Mouse (Mus musculus): ENCODE measurements around the gene Hmgb2. TPM values are rescaled to one million over a fixed set of nuclear protein-coding genes. Genes with fewer than 3 reads are reported as not detected.

The Hmgb2 gene
- total and polyA plus RNA-seq, 2 experiments from 2014 or later = 14.6 to 140 TPM

- no peak for TF ChIP-seq CTCF (IDR thresholded peaks at IDR 0.05; ENCODE audit: low read depth)
- no peak overlapping the region for H3K4me3 ChIP-seq (ENCODE audit: low read length)
- ATAC-seq = no peak
- no peaks in the 10 kb centered on the region for H3K36me3 ChIP-seq (ENCODE audit: insufficient read depth, low read length)
- H3K27ac ChIP-seq = no peak overlapping the region
- H3K27me3 ChIP-seq (ENCODE audit: insufficient read depth, low read length) = no peaks in the 10 kb centered on the region
- H3K9ac ChIP-seq (replicated peaks; ENCODE audit: low read length) = no peak overlapping the region
- H3K4me2 ChIP-seq (ENCODE audit: low read depth, low read length) = no peak overlapping the region
- 83% methylated on average over 12 of the region's 12 CpGs for WGBS
- no peaks in the 10 kb centered on the region for H3K9me3 ChIP-seq (ENCODE audit: low read length)
- no peak for DNase-seq (ENCODE audit: low spot score)
- H3K4me1 ChIP-seq (ENCODE audit: insufficient read depth, low read length) = no peaks in the 10 kb centered on the region
Measured at GRCm38 (mm10) chr8:57520186-57520786, 8.6 kb downstream of the Hmgb2 start.

GRCm38 (mm10) chr8:57528036-57528435, 16.3 kb downstream of the Hmgb2 start:
- 100% methylated on average over 1 of the region's 1 CpGs for WGBS

GRCm38 (mm10) chr8:57530238-57530637, 18.5 kb downstream of the Hmgb2 start:
- Histone ChIP-seq H3K36me3 (ENCODE audit: insufficient read depth, low read length) (no peaks in the 10 kb centered on the region; the same call in 1 of the 2 replicates), H3K27me3 (ENCODE audit: insufficient read depth, low read length) (no peaks in the 10 kb centered on the region), H3K4me1 (ENCODE audit: insufficient read depth, low read length) (no peaks in the 10 kb centered on the region), H3K4me3 (ENCODE audit: low read length) (no peak overlapping the region), H3K9ac (replicated peaks; ENCODE audit: low read length) (no peak overlapping the region), H3K4me2 (ENCODE audit: low read depth, low read length) (0 out of 2 replicates have a peak overlapping the region, but pooled peaks have one; percentile 13), H3K27ac (no peak overlapping the region), H3K9me3 (ENCODE audit: low read length) (no peaks in the 10 kb centered on the region)
- no peak for TF ChIP-seq CTCF (IDR thresholded peaks at IDR 0.05; ENCODE audit: low read depth)
- 89% methylated on average over 13 of the region's 13 CpGs for WGBS
- DNase-seq (ENCODE audit: low spot score) (no peak), ATAC-seq (no peak)

More at GRCm38 (mm10) chr8:57528036-57528435, 16.3 kb downstream of the Hmgb2 start:
- H3K9ac ChIP-seq (replicated peaks; ENCODE audit: low read length) = no peak overlapping the region
- ATAC-seq (no peak), DNase-seq (ENCODE audit: low spot score) (no peak)
- no peak overlapping the region for H3K4me3 ChIP-seq (ENCODE audit: low read length)
- no peaks in the 10 kb centered on the region for H3K27me3 ChIP-seq (ENCODE audit: insufficient read depth, low read length)
- H3K27ac ChIP-seq = no peak overlapping the region
- H3K36me3 ChIP-seq (ENCODE audit: insufficient read depth, low read length) = no peaks in the 10 kb centered on the region
- no peak overlapping the region for H3K4me2 ChIP-seq (ENCODE audit: low read depth, low read length)
- TF ChIP-seq CTCF (IDR thresholded peaks at IDR 0.05; ENCODE audit: low read depth) = no peak
- H3K9me3 ChIP-seq (ENCODE audit: low read length) = no peaks in the 10 kb centered on the region
- H3K4me1 ChIP-seq (ENCODE audit: insufficient read depth, low read length) = no peaks in the 10 kb centered on the region

GRCm38 (mm10) chr8:57530666-57531349, 19.1 kb downstream of the Hmgb2 start:
- Histone ChIP-seq H3K27ac (no peak overlapping the region), H3K27me3 (ENCODE audit: insufficient read depth, low read length) (no peaks in the 10 kb centered on the region), H3K4me2 (ENCODE audit: low read depth, low read length) (0 out of 2 replicates have a peak overlapping the region, but pooled peaks have one; percentile 13), H3K9ac (replicated peaks; ENCODE audit: low read length) (no peak overlapping the region; the same call in 1 of the 2 replicates), H3K36me3 (ENCODE audit: insufficient read depth, low read length) (no peaks in the 10 kb centered on the region; the same call in 1 of the 2 replicates), H3K4me3 (ENCODE audit: low read length) (no peak overlapping the region), H3K9me3 (ENCODE audit: low read length) (no peaks in the 10 kb centered on the region), H3K4me1 (ENCODE audit: insufficient read depth, low read length) (no peaks in the 10 kb centered on the region)
- 27% methylated on average over 15 of the region's 15 CpGs for WGBS
- DNase-seq (ENCODE audit: low spot score) (peak; percentile 90), ATAC-seq (peak; percentile 70)
- peak; percentile 89 for TF ChIP-seq CTCF (IDR thresholded peaks at IDR 0.05; ENCODE audit: low read depth)

- H3K27me3 ChIP-seq (ENCODE audit: insufficient read depth, low read length) = no peaks in the 10 kb centered on the region
- ATAC-seq = no peak
- DNase-seq (ENCODE audit: low spot score) = peak; percentile 54
- H3K27ac ChIP-seq = no peak overlapping the region
- no peak overlapping the region for H3K9ac ChIP-seq (replicated peaks; ENCODE audit: low read length)
- peak; percentile 57 for TF ChIP-seq CTCF (IDR thresholded peaks at IDR 0.05; ENCODE audit: low read depth)
- H3K4me1 ChIP-seq (ENCODE audit: insufficient read depth, low read length) = no peaks in the 10 kb centered on the region
- no peak overlapping the region for H3K4me3 ChIP-seq (ENCODE audit: low read length)
- H3K36me3 ChIP-seq (ENCODE audit: insufficient read depth, low read length) = no peaks in the 10 kb centered on the region; the same call in 1 of the 2 replicates
- H3K9me3 ChIP-seq (ENCODE audit: low read length) = no peaks in the 10 kb centered on the region
- WGBS = 65% methylated on average over 2 of the region's 2 CpGs
- H3K4me2 ChIP-seq (ENCODE audit: low read depth, low read length) = no peak overlapping the region
Measured at GRCm38 (mm10) chr8:57532223-57532622, 20.5 kb downstream of the Hmgb2 start.

- Histone ChIP-seq H3K27me3 (ENCODE audit: insufficient read depth, low read length) (no peaks in the 10 kb centered on the region), H3K4me3 (ENCODE audit: low read length) (no peak overlapping the region), H3K9me3 (ENCODE audit: low read length) (no peaks in the 10 kb centered on the region), H3K27ac (no peak overlapping the region), H3K9ac (replicated peaks; ENCODE audit: low read length) (no peak overlapping the region), H3K4me2 (ENCODE audit: low read depth, low read length) (no peak overlapping the region), H3K36me3 (ENCODE audit: insufficient read depth, low read length) (no peaks in the 10 kb centered on the region; the same call in 1 of the 2 replicates), H3K4me1 (ENCODE audit: insufficient read depth, low read length) (no peaks in the 10 kb centered on the region)
- no peak for DNase-seq (ENCODE audit: low spot score)
- no peak for TF ChIP-seq CTCF (IDR thresholded peaks at IDR 0.05; ENCODE audit: low read depth)
- ATAC-seq = no peak
- 92% methylated on average over 4 of the region's 4 CpGs for WGBS
Measured at GRCm38 (mm10) chr8:57533106-57533505, 21.4 kb downstream of the Hmgb2 start.

GRCm38 (mm10) chr8:57534495-57534894, 22.8 kb downstream of the Hmgb2 start:
- Histone ChIP-seq H3K9ac (replicated peaks; ENCODE audit: low read length) (no peak overlapping the region), H3K4me2 (ENCODE audit: low read depth, low read length) (no peak overlapping the region), H3K9me3 (ENCODE audit: low read length) (no peaks in the 10 kb centered on the region), H3K27ac (no peak overlapping the region), H3K36me3 (ENCODE audit: insufficient read depth, low read length) (no peaks in the 10 kb centered on the region; the same call in 1 of the 2 replicates), H3K27me3 (ENCODE audit: insufficient read depth, low read length) (no peaks in the 10 kb centered on the region), H3K4me3 (ENCODE audit: low read length) (no peak overlapping the region), H3K4me1 (ENCODE audit: insufficient read depth, low read length) (no peaks in the 10 kb centered on the region)
- WGBS = 70% methylated on average over 4 of the region's 4 CpGs
- DNase-seq (ENCODE audit: low spot score) (no peak), ATAC-seq (no peak)
- TF ChIP-seq CTCF (IDR thresholded peaks at IDR 0.05; ENCODE audit: low read depth) = no peak
